Mouse (Mus musculus) limb, embryonic 13.5 days (tissue): ENCODE measurements around the gene Iqsec3. TPM values are rescaled to one million over a fixed set of nuclear protein-coding genes. Genes with fewer than 3 reads are reported as not detected.

Source experiments
- ATAC-seq: fragments of 200-750 bp; cut with Nextera tagmentation; 2 replicates; pipeline ENCODE4 v1.8.0; 2017; ENCODE audit warnings: low read depth, moderate number of reproducible peaks, moderate TSS enrichment; ENCODE audit not compliant: low FRiP score
- H3K27ac ChIP-seq: fragments of 300-500 bp; sonication (generic); 2 replicates; pipeline ENCODE4 v1.5.1; 2015; ENCODE audit warnings: inconsistent platforms, mild to moderate bottlenecking, moderate library complexity
- H3K27me3 ChIP-seq: fragments of 300-500 bp; sonication (generic); 2 replicates; pipeline ENCODE4 v1.6.1; 2015; ENCODE audit warnings: mild to moderate bottlenecking, inconsistent platforms
- H3K36me3 ChIP-seq: fragments of 300-500 bp; sonication (generic); 2 replicates; pipeline ENCODE4 v1.6.1; 2015; ENCODE audit warnings: inconsistent platforms, mild to moderate bottlenecking, moderate library complexity
- H3K4me1 ChIP-seq: fragments of 300-500 bp; sonication (generic); 2 replicates; pipeline ENCODE4 v1.6.1; 2015; ENCODE audit warnings: inconsistent platforms
- H3K4me2 ChIP-seq: fragments of 300-500 bp; sonication (generic); replicated peaks from 2 replicates; pipeline ENCODE4 v1.6.1; 2015; ENCODE audit warnings: inconsistent platforms, mild to moderate bottlenecking, moderate library complexity
- H3K4me3 ChIP-seq: fragments of 300-500 bp; sonication (generic); 2 replicates; pipeline ENCODE4 v1.5.1; 2015; ENCODE audit warnings: moderate library complexity, mild to moderate bottlenecking, inconsistent platforms
- H3K9ac ChIP-seq: fragments of 300-500 bp; sonication (generic); 2 replicates; pipeline ENCODE4 v1.6.1; 2015; ENCODE audit warnings: mild to moderate bottlenecking, inconsistent platforms
- H3K9me3 ChIP-seq: fragments of 300-500 bp; sonication (generic); 2 replicates; pipeline ENCODE4 v1.6.1; 2016; ENCODE audit warnings: inconsistent platforms
- WGBS: fragments of 180-500 bp; shearing (Covaris S2); methylation state at CpG from one replicate; pipeline ENCODE4 v1.1.7; 2015; 5-methylcytosine and 5-hydroxymethylcytosine counted together
- polyA plus RNA-seq: library from polyadenylated mRNA; unstranded; fragments of >200 nt; fragmentation: Nextera tagmentation; extraction: Ambion mirVana; gene quantifications from 2 replicates; pipeline ENCODE4 v1.2.1, GENCODE M21; 2015

Gene Iqsec3
- polyA plus RNA-seq: 0.11 and 0.20 TPM in 2 replicates

DNA sequence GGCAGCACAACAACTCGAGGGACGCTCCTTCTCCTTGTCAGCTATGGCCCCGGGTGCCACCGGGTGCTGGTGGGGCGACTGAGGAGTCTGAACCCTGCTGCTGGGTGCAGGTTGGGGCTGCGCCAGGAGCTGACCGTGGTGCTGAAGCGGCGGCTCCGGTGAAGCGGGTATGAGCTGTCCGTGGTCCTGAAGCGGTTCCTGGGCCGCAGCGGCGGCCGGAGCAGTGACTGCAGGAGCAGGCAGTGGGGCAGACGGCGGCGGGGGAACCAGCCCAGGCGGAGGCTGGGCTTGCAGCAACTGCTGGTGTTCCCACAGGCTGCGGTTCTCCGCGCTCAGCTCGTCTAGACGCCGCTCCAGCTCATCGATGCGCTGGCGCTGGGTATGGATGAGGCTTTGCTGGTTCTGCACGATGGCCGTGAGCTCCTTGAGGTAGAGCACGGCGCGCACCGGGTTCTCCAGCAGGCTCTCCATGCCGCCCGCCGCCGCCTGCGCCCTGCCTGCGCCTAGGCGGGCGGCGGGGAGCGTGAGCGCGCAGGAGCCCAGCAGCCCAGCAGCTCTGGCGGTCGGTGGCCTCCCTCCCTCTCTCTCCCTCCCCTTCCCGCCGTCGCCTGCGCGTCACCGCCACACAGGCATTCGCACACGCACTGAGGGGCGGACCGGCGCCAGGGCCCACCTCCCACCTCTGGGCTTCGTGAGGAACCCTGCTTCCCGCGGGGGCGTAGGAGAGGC, at the start of gene Iqsec3:
Iqsec3 (minus strand) TSS at position 586 of the 729 bp plus-strand sequence.
- Histone ChIP-seq H3K4me1 (peaks cover 12% of the 10 kb centered on the region; the same call in 1 of the 2 replicates), H3K9ac (no peak within 1 kb of the TSS)
- WGBS: under 1% methylated on average over 65 of the region's 65 CpGs

DNA sequence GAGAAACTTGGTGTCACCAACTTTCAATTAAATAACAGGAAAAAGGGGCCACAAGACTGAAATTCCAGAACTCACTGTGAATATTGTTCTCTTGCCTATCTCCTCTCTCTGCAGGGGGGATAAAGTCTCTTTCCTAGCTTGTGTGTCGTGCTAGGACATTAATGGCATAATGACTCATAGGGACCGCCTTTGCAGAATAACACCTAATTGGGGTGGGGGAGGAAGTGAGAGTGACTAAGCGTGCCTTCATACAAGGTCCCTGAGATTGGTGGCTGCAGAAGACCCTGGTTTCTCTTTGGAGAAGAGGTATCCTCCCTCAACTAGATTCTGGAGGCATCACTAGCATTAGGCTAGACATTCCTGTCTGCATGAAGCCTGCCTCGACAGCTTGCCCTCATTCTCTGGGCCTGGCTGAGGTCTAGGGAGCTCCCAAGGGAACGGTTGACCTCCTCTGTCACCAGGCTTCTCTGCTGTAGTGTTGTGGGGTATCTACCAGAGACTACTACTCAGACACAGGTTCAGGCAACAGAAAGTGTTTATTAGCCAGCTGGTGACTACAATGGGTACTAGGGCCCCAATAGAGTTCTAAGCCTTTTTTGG, 48.7 kb upstream of the Iqsec3 start:
- Histone ChIP-seq H3K27ac (no peak overlapping the region), H3K4me2 (no peak overlapping the region), H3K9ac (no peak overlapping the region), H3K9me3 (no peaks in the 10 kb centered on the region), H3K36me3 (no peaks in the 10 kb centered on the region), H3K4me1 (no peaks in the 10 kb centered on the region), H3K4me3 (no peak overlapping the region), H3K27me3 (no peaks in the 10 kb centered on the region)
- ATAC-seq: no peak
- WGBS: 65% methylated on average over 5 of the region's 5 CpGs

More for the DNA sequence above, at the start of gene Iqsec3:
- Histone ChIP-seq H3K27me3 (peaks cover 57% of the 10 kb centered on the region), H3K36me3 (no peaks in the 10 kb centered on the region), H3K4me3 (peak within 1 kb of the TSS; percentile 38), H3K27ac (no peak within 1 kb of the TSS), H3K9me3 (no peaks in the 10 kb centered on the region), H3K4me2 (peak within 1 kb of the TSS; percentile 76)
- peak; percentile 99 for ATAC-seq

DNA sequence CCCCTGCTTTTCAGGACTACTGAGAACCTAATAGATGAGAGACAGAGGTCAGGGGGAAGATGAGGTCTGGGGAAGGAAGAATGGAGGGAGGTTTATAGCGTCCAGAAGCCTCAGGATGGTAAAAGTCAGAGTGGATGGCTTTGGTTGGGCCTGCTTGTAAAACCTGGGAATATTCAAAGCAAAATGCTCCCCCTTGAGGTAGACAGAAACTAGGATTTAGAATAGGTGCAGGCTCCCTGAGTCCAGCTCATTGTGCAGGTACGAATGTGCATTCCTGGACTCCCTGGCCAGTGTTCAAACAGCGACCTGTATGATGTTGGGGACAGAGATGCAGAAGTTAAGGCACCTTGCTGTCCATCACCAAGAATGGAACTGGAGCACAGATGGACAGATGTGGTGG, 47.6 kb upstream of the Iqsec3 start:
- Histone ChIP-seq H3K27ac (no peak overlapping the region), H3K9me3 (no peaks in the 10 kb centered on the region), H3K4me3 (no peak overlapping the region), H3K36me3 (no peaks in the 10 kb centered on the region), H3K27me3 (no peaks in the 10 kb centered on the region), H3K9ac (no peak overlapping the region), H3K4me2 (no peak overlapping the region), H3K4me1 (no peaks in the 10 kb centered on the region)
- WGBS: 71% methylated on average over 3 of the region's 3 CpGs
- no peak for ATAC-seq

DNA sequence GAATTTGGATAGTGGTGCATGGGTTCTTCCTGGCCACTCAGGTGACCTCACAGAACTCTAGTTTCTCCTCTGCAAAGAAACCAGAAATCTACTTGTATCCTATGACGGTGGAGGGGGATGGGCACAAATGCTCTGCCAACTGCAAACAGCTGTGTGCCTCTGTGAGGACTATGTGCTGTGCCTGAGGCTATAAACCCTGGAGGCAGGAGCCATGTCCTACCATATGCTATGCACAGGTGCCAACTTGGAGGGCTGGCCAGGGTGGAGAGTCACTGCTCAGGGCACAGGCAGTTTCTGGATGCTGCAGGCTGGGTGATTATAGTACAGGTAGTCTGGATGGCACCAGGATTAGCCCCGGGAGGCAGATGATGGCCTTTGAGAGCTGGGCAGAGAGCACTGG, 46.4 kb upstream of the Iqsec3 start:
- WGBS: 64% methylated on average over 2 of the region's 2 CpGs
- no peaks in the 10 kb centered on the region for H3K27me3 ChIP-seq
- ATAC-seq: no peak

DNA sequence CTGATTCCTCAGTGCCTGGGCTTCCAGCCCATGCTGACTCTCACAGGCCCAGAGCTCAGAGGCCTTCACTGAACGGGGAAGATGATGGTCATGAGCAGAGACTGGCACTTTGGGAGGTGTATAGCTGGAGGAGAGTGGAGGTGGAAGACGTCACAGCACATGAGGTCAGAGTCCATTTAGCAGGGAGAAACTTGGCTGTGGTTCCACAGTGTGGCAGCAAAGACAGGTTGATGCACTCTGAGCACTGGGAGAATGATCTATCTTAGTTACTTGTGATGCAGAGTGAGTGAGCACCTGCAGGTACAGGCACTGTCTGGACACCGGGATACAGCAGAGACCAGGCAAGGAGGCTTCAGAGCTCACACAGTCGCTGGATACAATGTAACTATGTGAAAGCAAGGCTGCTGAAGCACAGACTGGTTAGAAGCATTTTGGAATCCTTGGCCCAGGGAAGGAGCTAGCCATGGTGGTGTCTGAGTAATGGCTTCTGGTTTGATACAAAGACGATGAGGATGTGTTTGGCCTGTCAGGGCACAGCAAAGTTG, 45.9 kb upstream of the Iqsec3 start:
- WGBS: 82% methylated on average over 5 of the region's 5 CpGs
- Histone ChIP-seq H3K4me2 (no peak overlapping the region), H3K27ac (no peak overlapping the region), H3K36me3 (no peaks in the 10 kb centered on the region), H3K27me3 (no peaks in the 10 kb centered on the region), H3K4me1 (no peaks in the 10 kb centered on the region), H3K4me3 (no peak overlapping the region), H3K9ac (no peak overlapping the region), H3K9me3 (no peaks in the 10 kb centered on the region)
- no peak for ATAC-seq

More for the DNA sequence above, 46.4 kb upstream of the Iqsec3 start:
- no peaks in the 10 kb centered on the region for H3K4me1 ChIP-seq
- no peaks in the 10 kb centered on the region for H3K36me3 ChIP-seq
- H3K4me2 ChIP-seq: no peak overlapping the region
- H3K9ac ChIP-seq: no peak overlapping the region
- H3K9me3 ChIP-seq: no peaks in the 10 kb centered on the region
- no peak overlapping the region for H3K4me3 ChIP-seq
- H3K27ac ChIP-seq: no peak overlapping the region

DNA sequence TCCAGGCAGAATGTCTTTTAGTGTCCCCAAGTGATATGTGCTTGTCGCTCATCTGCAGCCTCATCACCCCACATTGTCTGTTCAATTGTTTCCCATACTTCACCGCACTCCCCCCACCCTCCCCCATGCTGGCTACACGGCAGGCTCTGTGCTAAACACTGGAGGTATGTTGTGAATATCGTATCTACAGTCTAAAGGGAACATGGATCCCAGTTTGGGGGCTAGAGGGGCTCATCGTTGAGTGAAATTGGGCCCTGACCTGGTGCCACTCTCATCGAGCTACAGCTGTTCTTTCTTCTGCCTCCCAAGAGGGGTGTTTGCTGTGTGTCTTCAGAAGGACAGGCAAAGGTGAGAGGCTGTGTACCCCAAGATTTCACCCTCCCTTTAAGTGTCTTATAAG, 44.2 kb upstream of the Iqsec3 start:
- ATAC-seq: no peak
- no peaks in the 10 kb centered on the region for H3K9me3 ChIP-seq
- no peaks in the 10 kb centered on the region for H3K4me1 ChIP-seq
- H3K4me2 ChIP-seq: no peak overlapping the region
- no peaks in the 10 kb centered on the region for H3K36me3 ChIP-seq
- no peak overlapping the region for H3K27ac ChIP-seq
- WGBS: 85% methylated on average over 6 of the region's 6 CpGs
- no peak overlapping the region for H3K4me3 ChIP-seq
- H3K27me3 ChIP-seq: no peaks in the 10 kb centered on the region
- no peak overlapping the region for H3K9ac ChIP-seq

DNA sequence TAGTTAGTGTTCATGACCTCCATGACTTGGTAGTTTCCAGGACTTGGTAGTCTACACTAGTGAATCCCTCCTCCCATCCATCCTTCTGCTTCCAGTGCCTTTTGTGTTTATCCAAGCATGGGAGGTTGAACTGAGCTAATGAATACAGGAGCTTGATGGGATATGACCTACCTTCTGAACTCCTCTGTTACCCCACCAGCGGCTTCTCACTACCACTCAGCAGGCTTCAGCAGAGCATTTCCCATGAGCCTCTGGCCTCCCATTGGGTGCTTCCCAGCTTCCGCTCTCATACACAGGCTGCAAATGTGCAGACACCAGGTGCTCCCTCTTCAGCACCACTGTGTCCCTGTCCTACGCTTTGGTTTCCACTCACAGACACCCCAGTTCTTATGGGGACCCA, 36.9 kb upstream of the Iqsec3 start:
- H3K9ac ChIP-seq: no peak overlapping the region
- no peak overlapping the region for H3K4me3 ChIP-seq
- no peak for ATAC-seq
- no peaks in the 10 kb centered on the region for H3K27me3 ChIP-seq
- H3K4me1 ChIP-seq: no peaks in the 10 kb centered on the region
- no peak overlapping the region for H3K27ac ChIP-seq
- no peak overlapping the region for H3K4me2 ChIP-seq
- no peaks in the 10 kb centered on the region for H3K36me3 ChIP-seq
- 86% methylated on average over 3 of the region's 3 CpGs for WGBS
- no peaks in the 10 kb centered on the region for H3K9me3 ChIP-seq

DNA sequence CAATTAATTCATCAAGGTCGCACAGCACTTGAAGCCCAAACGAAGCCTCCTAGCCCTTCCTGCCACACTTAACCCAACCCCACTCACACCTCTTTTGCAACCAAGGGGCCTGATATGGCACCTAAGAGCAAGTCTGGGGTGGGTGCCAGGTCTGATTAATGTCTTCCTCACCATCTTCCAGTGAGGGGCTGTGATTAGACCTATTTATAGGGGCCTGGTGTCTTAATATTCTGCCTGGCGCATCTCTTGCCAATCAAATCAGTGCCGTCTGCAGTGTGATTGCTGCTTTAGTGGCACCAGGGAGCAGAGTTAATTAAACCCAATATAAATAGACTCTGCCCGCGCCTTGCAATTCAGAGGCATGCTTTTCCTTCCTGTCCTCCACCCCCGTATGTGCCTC, 36.4 kb upstream of the Iqsec3 start:
- H3K27ac ChIP-seq: no peak overlapping the region
- no peak overlapping the region for H3K4me3 ChIP-seq
- H3K27me3 ChIP-seq: no peaks in the 10 kb centered on the region
- no peaks in the 10 kb centered on the region for H3K4me1 ChIP-seq
- ATAC-seq: no peak
- 78% methylated on average over 7 of the region's 7 CpGs for WGBS
- H3K36me3 ChIP-seq: no peaks in the 10 kb centered on the region
- H3K9me3 ChIP-seq: no peaks in the 10 kb centered on the region
- no peak overlapping the region for H3K9ac ChIP-seq
- no peak overlapping the region for H3K4me2 ChIP-seq

DNA sequence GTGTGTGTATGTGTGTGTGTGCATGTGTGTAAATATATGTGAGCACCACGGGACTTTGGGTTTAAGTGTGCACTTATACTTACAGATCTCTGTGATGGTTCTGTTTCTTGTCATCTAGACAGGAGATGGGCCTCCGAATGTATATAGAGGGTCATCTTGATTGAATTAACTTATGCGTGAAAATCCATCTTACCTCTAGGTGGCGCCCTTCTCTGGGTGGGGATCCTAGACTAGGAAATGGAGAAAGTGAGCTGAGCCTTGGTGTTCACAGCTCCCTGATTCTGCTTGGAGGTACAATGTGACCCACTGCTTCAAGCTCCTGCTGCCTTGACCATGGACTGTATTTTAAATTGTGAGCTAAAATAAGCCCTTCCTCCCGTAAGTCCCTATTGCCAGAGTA, 34.8 kb upstream of the Iqsec3 start:
- 64% methylated on average over 5 of the region's 5 CpGs for WGBS
- Histone ChIP-seq H3K27ac (no peak overlapping the region), H3K27me3 (no peaks in the 10 kb centered on the region), H3K9me3 (no peaks in the 10 kb centered on the region), H3K36me3 (no peaks in the 10 kb centered on the region), H3K4me1 (no peaks in the 10 kb centered on the region), H3K4me2 (no peak overlapping the region), H3K4me3 (no peak overlapping the region), H3K9ac (no peak overlapping the region)
- ATAC-seq: no peak

DNA sequence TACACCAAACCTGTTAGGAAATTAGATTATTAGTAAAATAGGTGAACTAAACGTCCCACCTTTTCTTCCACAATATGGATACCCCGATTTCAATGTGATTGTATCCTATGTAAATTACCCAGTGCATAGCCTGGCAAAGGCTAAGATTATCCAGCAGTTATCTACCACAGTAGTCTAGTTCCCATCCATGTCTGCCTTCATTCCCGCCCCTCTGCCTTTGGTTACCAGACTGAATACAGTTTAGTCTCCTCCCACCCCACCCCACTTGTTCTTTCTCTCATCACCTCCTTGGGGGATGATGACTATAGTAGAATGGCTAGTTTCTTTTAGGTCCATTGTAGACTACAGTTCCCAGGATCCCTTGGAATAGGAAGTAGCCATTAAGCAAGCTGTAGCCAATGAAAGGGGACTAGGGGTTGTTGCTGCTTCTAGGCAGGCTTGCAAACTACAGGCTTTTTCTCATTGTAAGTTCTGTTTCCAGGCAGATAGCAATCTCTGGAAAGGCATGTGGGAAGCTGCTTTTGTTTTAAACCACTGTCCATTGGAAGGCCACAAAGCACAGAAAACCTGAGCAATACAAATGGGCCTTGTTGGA, 27.7 kb upstream of the Iqsec3 start:
- no peaks in the 10 kb centered on the region for H3K9me3 ChIP-seq
- no peak overlapping the region for H3K9ac ChIP-seq
- no peaks in the 10 kb centered on the region for H3K36me3 ChIP-seq
- H3K4me3 ChIP-seq: no peak overlapping the region
- no peak for ATAC-seq
- H3K27ac ChIP-seq: no peak overlapping the region
- no peak overlapping the region for H3K4me2 ChIP-seq
- H3K27me3 ChIP-seq: no peaks in the 10 kb centered on the region
- peaks cover 7% of the 10 kb centered on the region; the same call in 1 of the 2 replicates for H3K4me1 ChIP-seq
- WGBS: 77% methylated on average over 3 of the region's 3 CpGs

DNA sequence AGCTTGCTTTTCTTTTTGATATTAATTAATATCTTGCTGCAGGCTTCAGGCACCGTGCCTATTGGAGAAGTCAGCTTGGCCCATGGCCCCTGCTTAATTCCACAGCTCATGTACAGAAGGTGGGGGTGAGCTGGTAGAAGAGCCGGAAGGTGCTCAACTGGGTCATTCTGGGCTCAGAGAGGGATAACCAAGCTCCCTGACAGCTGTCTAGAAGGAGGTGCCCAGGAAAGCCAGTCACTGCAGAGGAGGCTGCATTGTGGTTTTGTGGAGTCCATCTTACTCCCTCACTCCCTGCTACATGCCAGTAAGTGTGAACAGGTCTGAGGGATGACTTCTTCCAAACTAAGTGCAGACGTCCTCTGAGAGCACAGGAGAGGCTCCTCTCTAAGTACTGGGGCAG, 26.4 kb upstream of the Iqsec3 start:
- Histone ChIP-seq H3K4me1 (peaks cover 7% of the 10 kb centered on the region; the same call in 1 of the 2 replicates), H3K36me3 (no peaks in the 10 kb centered on the region), H3K4me2 (no peak overlapping the region), H3K9ac (no peak overlapping the region), H3K4me3 (no peak overlapping the region), H3K27me3 (no peaks in the 10 kb centered on the region), H3K27ac (no peak overlapping the region), H3K9me3 (no peaks in the 10 kb centered on the region)
- WGBS: 73% methylated on average over 3 of the region's 3 CpGs
- no peak for ATAC-seq

DNA sequence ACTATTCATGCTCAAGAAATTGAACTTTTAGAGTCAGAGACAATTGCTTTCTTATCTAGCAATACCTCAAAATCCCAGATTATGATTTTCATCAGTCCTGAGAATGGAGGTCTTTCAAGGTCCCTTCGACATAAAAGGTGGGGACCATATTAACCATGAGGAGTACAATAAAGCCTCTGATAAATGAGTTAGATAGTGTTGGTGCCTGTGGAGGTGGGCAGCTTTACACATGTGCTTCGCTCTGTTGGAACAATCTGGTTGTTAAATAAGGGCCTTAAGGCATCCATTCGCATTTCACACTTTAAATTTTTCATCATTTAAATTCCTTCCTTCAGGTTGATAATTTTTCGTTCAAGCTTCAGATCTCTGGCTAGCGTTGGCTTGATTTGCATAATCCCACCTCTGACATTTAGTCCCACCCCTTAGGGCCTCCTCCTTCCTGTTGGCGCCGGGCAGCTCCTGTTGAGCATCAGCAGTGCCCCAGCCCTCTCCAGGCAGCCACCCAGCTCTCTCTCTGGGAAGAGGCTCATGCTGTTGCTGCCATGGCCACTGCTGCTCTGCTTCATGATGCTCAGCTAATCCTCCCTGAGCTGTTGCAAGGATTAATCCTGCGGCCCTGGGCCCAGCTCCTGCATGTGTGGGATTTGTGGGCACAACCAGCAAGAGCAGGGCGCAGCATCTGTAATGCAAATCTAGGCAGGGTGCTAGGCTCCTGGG, 25.5 kb upstream of the Iqsec3 start:
- H3K27ac ChIP-seq: no peak overlapping the region
- H3K4me2 ChIP-seq: no peak overlapping the region

More for the DNA sequence above, 25.5 kb upstream of the Iqsec3 start:
- Histone ChIP-seq H3K9ac (no peak overlapping the region), H3K27me3 (no peaks in the 10 kb centered on the region), H3K36me3 (no peaks in the 10 kb centered on the region), H3K9me3 (no peaks in the 10 kb centered on the region), H3K4me1 (peaks cover 7% of the 10 kb centered on the region; the same call in 1 of the 2 replicates), H3K4me3 (no peak overlapping the region)
- WGBS: 19% methylated on average over 9 of the region's 9 CpGs
- no peak for ATAC-seq
